Mouse (Mus musculus): ENCODE measurements around the gene Ppm1h. TPM values are rescaled to one million over a fixed set of nuclear protein-coding genes. Genes with fewer than 3 reads are reported as not detected.

The Ppm1h gene
- polyA plus RNA-seq, 1 experiment from 2014 or later, result 8.8 TPM

DNA sequence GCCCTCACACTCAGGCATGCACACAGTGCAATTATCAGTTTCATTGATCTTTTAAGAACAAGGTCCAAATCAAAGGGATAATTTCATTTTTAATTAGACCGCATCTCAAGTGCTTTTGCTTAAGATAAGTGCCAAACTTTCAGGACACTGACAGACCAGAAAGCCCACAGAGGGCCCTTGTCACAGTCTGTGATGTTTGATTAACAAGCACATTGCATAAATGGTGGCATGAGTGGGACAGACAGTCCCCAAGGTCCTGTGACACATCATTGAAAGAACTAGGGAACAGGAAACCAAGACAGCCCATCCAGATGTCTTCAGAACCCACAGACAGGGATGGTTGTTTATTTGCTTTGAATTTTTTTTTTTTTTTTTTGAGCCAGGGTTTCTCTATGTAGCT is 221.9 kb downstream of the Ppm1h start:
- 71% methylated on average over 1 of the region's 1 CpGs for WGBS

DNA sequence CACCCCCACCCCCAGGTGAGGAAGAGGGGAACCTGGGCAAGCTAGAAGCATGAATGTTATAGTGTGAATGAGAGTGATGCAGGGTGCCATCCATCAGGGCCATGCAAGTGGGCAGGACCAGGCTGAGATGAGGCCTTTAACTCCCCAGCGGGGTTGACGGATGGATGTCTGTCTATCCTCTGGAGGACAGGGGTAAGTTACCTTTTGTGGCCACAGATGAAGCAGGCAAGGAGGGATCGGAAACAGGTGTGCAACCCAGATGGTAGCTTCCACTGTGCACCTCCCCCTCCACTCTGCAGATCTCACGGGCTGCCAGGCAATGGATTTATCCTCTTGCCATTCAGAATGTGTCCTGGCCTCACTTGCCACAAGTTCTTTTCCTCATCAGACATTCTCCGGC is 222.8 kb downstream of the Ppm1h start:
- WGBS, result 87% methylated on average over 5 of the region's 5 CpGs
- H3K9ac ChIP-seq (ENCODE audit: low read length), result no peak overlapping the region
- H3K9me3 ChIP-seq (replicated peaks; ENCODE audit: control insufficient read depth, low read length), result no peaks in the 10 kb centered on the region
- no peaks in the 10 kb centered on the region for H3K27me3 ChIP-seq (replicated peaks; ENCODE audit: control insufficient read depth, insufficient read depth, low read length)
- no peak for DNase-seq (ENCODE audit: low spot score)
- H3K27ac ChIP-seq (ENCODE audit: low read depth, low read length), result no peak overlapping the region
- no peak for ATAC-seq
- no peaks in the 10 kb centered on the region for H3K36me3 ChIP-seq (ENCODE audit: control insufficient read depth, insufficient read depth, low read length)
- H3K4me1 ChIP-seq (ENCODE audit: control insufficient read depth, insufficient read depth, low read length), result no peaks in the 10 kb centered on the region
- H3K4me3 ChIP-seq (ENCODE audit: low read depth, low read length), result no peak overlapping the region
- no peak overlapping the region for H3K4me2 ChIP-seq (ENCODE audit: low read length)

More for the DNA sequence above, 221.9 kb downstream of the Ppm1h start:
- Histone ChIP-seq H3K9me3 (replicated peaks; ENCODE audit: control insufficient read depth, low read length) (no peaks in the 10 kb centered on the region), H3K4me1 (ENCODE audit: control insufficient read depth, insufficient read depth, low read length) (no peaks in the 10 kb centered on the region), H3K4me3 (ENCODE audit: low read depth, low read length) (no peak overlapping the region), H3K9ac (ENCODE audit: low read length) (no peak overlapping the region), H3K27ac (ENCODE audit: low read depth, low read length) (no peak overlapping the region), H3K4me2 (ENCODE audit: low read length) (no peak overlapping the region), H3K36me3 (ENCODE audit: control insufficient read depth, insufficient read depth, low read length) (no peaks in the 10 kb centered on the region), H3K27me3 (replicated peaks; ENCODE audit: control insufficient read depth, insufficient read depth, low read length) (no peaks in the 10 kb centered on the region)
- no peak for ATAC-seq
- DNase-seq (ENCODE audit: low spot score), result no peak

DNA sequence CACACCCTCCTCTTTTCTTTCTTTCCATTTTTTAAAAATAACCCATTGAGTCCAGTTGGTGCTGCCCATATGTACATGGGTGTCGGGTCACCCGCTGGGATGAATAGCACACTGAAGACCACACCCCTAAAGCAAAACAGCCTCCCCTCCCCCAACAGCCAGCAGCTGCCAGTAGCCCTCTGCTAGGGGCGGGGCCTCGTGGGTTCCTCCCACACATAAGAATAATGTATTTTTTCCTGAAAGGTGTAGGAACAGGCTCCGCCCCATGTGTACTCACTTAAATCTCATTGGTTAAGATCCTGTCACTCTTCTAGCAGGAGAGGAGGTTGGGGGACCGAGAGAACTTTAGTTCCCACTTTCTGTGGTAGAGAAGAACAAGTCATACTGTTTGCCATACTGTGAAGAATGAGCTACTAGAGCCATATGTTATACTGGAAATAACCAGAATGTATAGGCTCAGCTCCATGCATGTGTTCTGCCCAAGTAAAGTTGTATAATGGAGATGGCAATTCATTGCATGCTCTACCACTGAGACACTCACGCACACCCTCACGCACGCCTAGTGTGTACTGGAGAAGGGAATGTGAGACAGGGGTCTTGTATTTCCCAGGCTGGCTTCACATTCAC is 231.0 kb downstream of the Ppm1h start:
- no peak for ATAC-seq
- 86% methylated on average over 9 of the region's 9 CpGs for WGBS
- Histone ChIP-seq H3K27ac (ENCODE audit: low read depth, low read length) (no peak overlapping the region), H3K9ac (ENCODE audit: low read length) (no peak overlapping the region), H3K9me3 (replicated peaks; ENCODE audit: control insufficient read depth, low read length) (no peaks in the 10 kb centered on the region), H3K36me3 (ENCODE audit: control insufficient read depth, insufficient read depth, low read length) (no peaks in the 10 kb centered on the region), H3K4me1 (ENCODE audit: control insufficient read depth, insufficient read depth, low read length) (peaks cover 15% of the 10 kb centered on the region; the same call in 1 of the 2 replicates), H3K4me2 (ENCODE audit: low read length) (no peak overlapping the region), H3K4me3 (ENCODE audit: low read depth, low read length) (no peak overlapping the region), H3K27me3 (replicated peaks; ENCODE audit: control insufficient read depth, insufficient read depth, low read length) (no peaks in the 10 kb centered on the region)
- no peak for DNase-seq (ENCODE audit: low spot score)

GRCm38 (mm10) chr10:122910798-122911225 is 232.2 kb downstream of the Ppm1h start:
- no peak for DNase-seq (ENCODE audit: low spot score)
- Histone ChIP-seq H3K9ac (ENCODE audit: low read length) (no peak overlapping the region), H3K4me2 (ENCODE audit: low read length) (no peak overlapping the region), H3K4me1 (ENCODE audit: control insufficient read depth, insufficient read depth, low read length) (peaks cover 15% of the 10 kb centered on the region; the same call in 1 of the 2 replicates), H3K4me3 (ENCODE audit: low read depth, low read length) (no peak overlapping the region), H3K27me3 (replicated peaks; ENCODE audit: control insufficient read depth, insufficient read depth, low read length) (no peaks in the 10 kb centered on the region), H3K36me3 (ENCODE audit: control insufficient read depth, insufficient read depth, low read length) (no peaks in the 10 kb centered on the region), H3K9me3 (replicated peaks; ENCODE audit: control insufficient read depth, low read length) (no peaks in the 10 kb centered on the region), H3K27ac (ENCODE audit: low read depth, low read length) (no peak overlapping the region)
- 64% methylated on average over 8 of the region's 8 CpGs for WGBS
- no peak for ATAC-seq

DNA sequence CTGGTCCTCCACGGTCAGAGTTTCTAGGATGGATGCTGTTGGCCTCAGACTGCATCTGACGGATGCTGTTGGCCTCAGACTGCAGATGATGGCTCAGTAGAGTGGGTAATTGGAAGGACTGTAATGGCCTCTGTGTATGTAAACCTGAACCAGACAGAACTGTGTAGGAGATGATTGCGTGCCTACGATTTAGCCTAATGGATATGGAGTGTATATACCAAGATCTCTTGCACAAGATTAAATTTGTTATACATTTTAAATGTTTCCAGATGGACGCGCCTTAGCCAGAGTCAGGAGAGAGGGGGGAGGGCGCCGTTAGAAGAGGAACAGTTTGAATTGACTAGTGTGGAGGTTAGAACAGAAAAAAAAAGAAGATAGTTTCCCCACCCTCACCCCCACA is 233.1 kb downstream of the Ppm1h start:
- Histone ChIP-seq H3K27ac (ENCODE audit: low read depth, low read length) (peak overlapping the region; percentile 56), H3K4me3 (ENCODE audit: low read depth, low read length) (no peak overlapping the region), H3K9ac (ENCODE audit: low read length) (peak overlapping the region; percentile 25; the same call in 1 of the 2 replicates), H3K27me3 (replicated peaks; ENCODE audit: control insufficient read depth, insufficient read depth, low read length) (no peaks in the 10 kb centered on the region), H3K4me2 (ENCODE audit: low read length) (no peak overlapping the region), H3K36me3 (ENCODE audit: control insufficient read depth, insufficient read depth, low read length) (no peaks in the 10 kb centered on the region), H3K4me1 (ENCODE audit: control insufficient read depth, insufficient read depth, low read length) (peaks cover 15% of the 10 kb centered on the region; the same call in 1 of the 2 replicates), H3K9me3 (replicated peaks; ENCODE audit: control insufficient read depth, low read length) (no peaks in the 10 kb centered on the region)
- DNase-seq (ENCODE audit: low spot score) (no peak), ATAC-seq (peak; percentile 11; the same call in 1 of the 2 replicates)
- 74% methylated on average over 8 of the region's 8 CpGs for WGBS

DNA sequence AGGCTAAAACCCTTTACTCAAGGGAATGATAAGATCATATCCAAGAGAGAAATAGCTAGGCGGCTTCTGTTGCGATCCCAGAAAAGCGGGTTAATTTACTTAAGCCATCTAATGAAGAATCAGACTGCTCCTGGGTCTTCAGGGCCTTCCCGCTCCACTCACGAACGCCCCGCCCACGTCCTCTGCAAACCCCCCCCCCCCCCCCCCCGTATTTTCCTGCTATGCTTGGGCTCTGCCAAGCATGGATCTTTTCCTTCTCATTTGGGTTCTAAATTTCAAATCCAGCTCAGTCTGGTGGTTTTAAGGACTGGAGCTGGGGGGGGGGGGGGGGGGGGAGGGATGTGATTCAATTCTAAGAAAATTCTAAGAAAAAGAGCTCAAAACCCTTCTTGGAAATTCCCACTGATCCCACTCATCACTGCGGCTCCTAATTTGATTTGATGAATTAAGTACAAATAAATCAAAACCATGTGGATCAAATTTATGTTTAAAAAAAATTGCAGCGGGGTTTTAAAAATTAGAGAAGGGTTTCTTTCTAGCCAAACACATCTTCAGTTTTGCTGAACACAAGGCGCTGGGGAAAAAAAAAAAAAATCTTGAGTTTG is 233.6 kb downstream of the Ppm1h start:
- Histone ChIP-seq H3K27ac (ENCODE audit: low read depth, low read length) (peak overlapping the region; percentile 70), H3K4me3 (ENCODE audit: low read depth, low read length) (no peak overlapping the region), H3K36me3 (ENCODE audit: control insufficient read depth, insufficient read depth, low read length) (no peaks in the 10 kb centered on the region), H3K4me2 (ENCODE audit: low read length) (0 out of 2 replicates have a peak overlapping the region, but pooled peaks have one; percentile 20), H3K27me3 (replicated peaks; ENCODE audit: control insufficient read depth, insufficient read depth, low read length) (no peaks in the 10 kb centered on the region), H3K4me1 (ENCODE audit: control insufficient read depth, insufficient read depth, low read length) (peaks cover 15% of the 10 kb centered on the region; the same call in 1 of the 2 replicates), H3K9ac (ENCODE audit: low read length) (peak overlapping the region; percentile 36; the same call in 1 of the 2 replicates), H3K9me3 (replicated peaks; ENCODE audit: control insufficient read depth, low read length) (no peaks in the 10 kb centered on the region)
- ATAC-seq (peak; percentile 25; the same call in 1 of the 2 replicates), DNase-seq (ENCODE audit: low spot score) (no peak)
- 48% methylated on average over 8 of the region's 12 CpGs for WGBS

GRCm38 (mm10) chr10:122912701-122913368 is 234.3 kb downstream of the Ppm1h start:
- 0 out of 2 replicates have a peak overlapping the region, but pooled peaks have one; percentile 20 for H3K4me2 ChIP-seq (ENCODE audit: low read length)
- no peak overlapping the region for H3K4me3 ChIP-seq (ENCODE audit: low read depth, low read length)
- WGBS, result 12% methylated on average over 19 of the region's 19 CpGs
- H3K9me3 ChIP-seq (replicated peaks; ENCODE audit: control insufficient read depth, low read length), result no peaks in the 10 kb centered on the region
- no peaks in the 10 kb centered on the region for H3K27me3 ChIP-seq (replicated peaks; ENCODE audit: control insufficient read depth, insufficient read depth, low read length)
- H3K9ac ChIP-seq (ENCODE audit: low read length), result peak overlapping the region; percentile 36
- H3K36me3 ChIP-seq (ENCODE audit: control insufficient read depth, insufficient read depth, low read length), result no peaks in the 10 kb centered on the region
- peak overlapping the region; percentile 70 for H3K27ac ChIP-seq (ENCODE audit: low read depth, low read length)
- DNase-seq (ENCODE audit: low spot score) (peak; percentile 68), ATAC-seq (peak; percentile 78)
- peaks cover 15% of the 10 kb centered on the region; the same call in 1 of the 2 replicates for H3K4me1 ChIP-seq (ENCODE audit: control insufficient read depth, insufficient read depth, low read length)

- 30% methylated on average over 11 of the region's 11 CpGs for WGBS
- Histone ChIP-seq H3K36me3 (ENCODE audit: control insufficient read depth, insufficient read depth, low read length) (no peaks in the 10 kb centered on the region), H3K9ac (ENCODE audit: low read length) (no peak overlapping the region; the same call in 1 of the 2 replicates), H3K27ac (ENCODE audit: low read depth, low read length) (peak overlapping the region; percentile 70), H3K9me3 (replicated peaks; ENCODE audit: control insufficient read depth, low read length) (no peaks in the 10 kb centered on the region), H3K27me3 (replicated peaks; ENCODE audit: control insufficient read depth, insufficient read depth, low read length) (no peaks in the 10 kb centered on the region), H3K4me1 (ENCODE audit: control insufficient read depth, insufficient read depth, low read length) (peaks cover 15% of the 10 kb centered on the region; the same call in 1 of the 2 replicates), H3K4me3 (ENCODE audit: low read depth, low read length) (no peak overlapping the region), H3K4me2 (ENCODE audit: low read length) (0 out of 2 replicates have a peak overlapping the region, but pooled peaks have one; percentile 20)
- no peak for DNase-seq (ENCODE audit: low spot score)
- ATAC-seq, result no peak
These were observed 234.8 kb downstream of the Ppm1h start for GRCm38 (mm10) chr10:122913393-122913792.
